Mouse (Mus musculus): ENCODE results near the gene Epas1. TPM values are rescaled to one million over a fixed set of nuclear protein-coding genes. Genes with fewer than 3 reads are reported as not detected.

The Epas1 gene
- total RNA-seq, 2 experiments from 2014 or later: not detected

- ATAC-seq (replicated peaks; ENCODE audit: poor library complexity): peak; percentile 6; the same call in 1 of the 2 replicates
Observed at GRCm38 (mm10) chr17:86754806-86755571, 1.5 kb downstream of the Epas1 start.

GRCm38 (mm10) chr17:86755581-86756195, 2.2 kb downstream of the Epas1 start:
- ATAC-seq (replicated peaks; ENCODE audit: poor library complexity): no peak

- ATAC-seq (replicated peaks; ENCODE audit: poor library complexity): no peak
Observed at GRCm38 (mm10) chr17:86757621-86758020, 4.1 kb downstream of the Epas1 start.

- ATAC-seq (replicated peaks; ENCODE audit: poor library complexity): no peak
Observed at GRCm38 (mm10) chr17:86761859-86762258, 8.4 kb downstream of the Epas1 start.

GRCm38 (mm10) chr17:86762479-86763242, 9.2 kb downstream of the Epas1 start:
- no peak for ATAC-seq (replicated peaks; ENCODE audit: poor library complexity)

GRCm38 (mm10) chr17:86765762-86766404, 12.4 kb downstream of the Epas1 start:
- ATAC-seq (replicated peaks; ENCODE audit: poor library complexity): no peak

- no peak for ATAC-seq (replicated peaks; ENCODE audit: poor library complexity)
Observed at GRCm38 (mm10) chr17:86766412-86766811, 12.9 kb downstream of the Epas1 start.

GRCm38 (mm10) chr17:86768596-86768995, 15.1 kb downstream of the Epas1 start:
- no peak for ATAC-seq (replicated peaks; ENCODE audit: poor library complexity)

- ATAC-seq (replicated peaks; ENCODE audit: poor library complexity): peak; percentile 55
Observed at GRCm38 (mm10) chr17:86769330-86770211, 16.1 kb downstream of the Epas1 start.

- no peak for ATAC-seq (replicated peaks; ENCODE audit: poor library complexity)
Observed at GRCm38 (mm10) chr17:86770848-86771247, 17.3 kb downstream of the Epas1 start.

- ATAC-seq (replicated peaks; ENCODE audit: poor library complexity): no peak
Observed at GRCm38 (mm10) chr17:86772035-86772434, 18.5 kb downstream of the Epas1 start.

GRCm38 (mm10) chr17:86772929-86773588, 19.6 kb downstream of the Epas1 start:
- no peak for ATAC-seq (replicated peaks; ENCODE audit: poor library complexity)

- no peak for ATAC-seq (replicated peaks; ENCODE audit: poor library complexity)
Observed at GRCm38 (mm10) chr17:86776538-86776937, 23.0 kb downstream of the Epas1 start.

GRCm38 (mm10) chr17:86778147-86778546, 24.6 kb downstream of the Epas1 start:
- ATAC-seq (replicated peaks; ENCODE audit: poor library complexity): no peak

- ATAC-seq (replicated peaks; ENCODE audit: poor library complexity): peak; percentile 55
Observed at GRCm38 (mm10) chr17:86779191-86780130, 26.0 kb downstream of the Epas1 start.

- no peak for ATAC-seq (replicated peaks; ENCODE audit: poor library complexity)
Observed at GRCm38 (mm10) chr17:86780708-86781318, 27.3 kb downstream of the Epas1 start.

- no peak for ATAC-seq (replicated peaks; ENCODE audit: poor library complexity)
Observed at GRCm38 (mm10) chr17:86781755-86782400, 28.4 kb downstream of the Epas1 start.

Data from megakaryocyte progenitor cell, adult 5-6 weeks (primary cell).